Mouse (Mus musculus) small intestine, adult 2 months (tissue): Measurements from ENCODE around the gene Kcnn3. TPM values are rescaled to one million over a fixed set of nuclear protein-coding genes. Genes with fewer than 3 reads are reported as not detected.

ENCODE experiments used
- H3K27ac ChIP-seq: fragments of 200-500 bp; 2 replicates; pipeline ENCODE4 v1.5.1; 2012; ENCODE audit warnings: low read depth, low read length, control low read depth, inconsistent platforms; ENCODE audit not compliant: insufficient read depth
- H3K27me3 ChIP-seq: fragments of 200-500 bp; 2 replicates; pipeline ENCODE4 v1.6.1; 2012; ENCODE audit warnings: mild to moderate bottlenecking, moderate library complexity, low read length, inconsistent platforms; ENCODE audit not compliant: control insufficient read depth, insufficient read depth
- H3K36me3 ChIP-seq: fragments of 200-500 bp; 2 replicates; pipeline ENCODE4 v1.6.1; 2012; ENCODE audit warnings: mild to moderate bottlenecking, low read length, control low read depth, inconsistent platforms; ENCODE audit not compliant: control insufficient read depth, insufficient read depth
- H3K4me1 ChIP-seq: fragments of 200-500 bp; 2 replicates; pipeline ENCODE4 v1.6.1; 2012; ENCODE audit warnings: low read length, inconsistent platforms, mixed read lengths; ENCODE audit not compliant: control insufficient read depth, insufficient read depth, insufficient read length
- H3K4me3 ChIP-seq: fragments of 200-500 bp; 2 replicates; pipeline ENCODE4 v1.5.1; 2012; ENCODE audit warnings: low read depth, mild to moderate bottlenecking, control low read depth, inconsistent platforms, low read length, moderate library complexity
- CTCF ChIP-seq: fragments of 200-500 bp; IDR thresholded peaks from 2 replicates; pipeline ENCODE4 v1.5.1; 2012; ENCODE audit warnings: low read depth, mild to moderate bottlenecking, control low read depth, inconsistent platforms, low read length, moderate library complexity, mixed read lengths; ENCODE audit not compliant: insufficient replicate concordance, insufficient read length; ENCODE audit errors: extremely low read depth
- POLR2A ChIP-seq: fragments of 200-500 bp; IDR thresholded peaks from 2 replicates; pipeline ENCODE4 v1.6.1; 2012; ENCODE audit warnings: low read depth, mild to moderate bottlenecking, control low read depth, inconsistent platforms, low read length, moderate library complexity
- WGBS: fragments of 180-500 bp; shearing (Covaris S2); methylation state at CpG from one replicate; pipeline ENCODE4 v1.1.7; 2018; 5-methylcytosine and 5-hydroxymethylcytosine counted together
- polyA plus RNA-seq: library from polyadenylated mRNA; depleted of rRNA; stranded (reverse); fragments of >200 nt; gene quantifications from 2 replicates; pipeline ENCODE4 v1.2.3, GENCODE M21; 2012

The Kcnn3 gene
- polyA plus RNA-seq, 1 experiment = 4.6 TPM

GRCm38 (mm10) chr3:89612048-89612447 is 92.1 kb downstream of the Kcnn3 start:
- no peak for TF ChIP-seq CTCF
- TF ChIP-seq POLR2A = no peak
- H3K27me3 ChIP-seq = no peaks in the 10 kb centered on the region
- H3K27ac ChIP-seq = no peak overlapping the region
- H3K4me1 ChIP-seq = no peaks in the 10 kb centered on the region
- 66% methylated on average over 5 of the region's 5 CpGs for WGBS
- no peak overlapping the region for H3K4me3 ChIP-seq
- no peaks in the 10 kb centered on the region for H3K36me3 ChIP-seq

- Histone ChIP-seq H3K27ac (no peak overlapping the region), H3K27me3 (no peaks in the 10 kb centered on the region), H3K4me3 (no peak overlapping the region), H3K4me1 (no peaks in the 10 kb centered on the region), H3K36me3 (no peaks in the 10 kb centered on the region)
- no peak for TF ChIP-seq POLR2A
- no peak for TF ChIP-seq CTCF
- WGBS = 56% methylated on average over 18 of the region's 18 CpGs
Observed at GRCm38 (mm10) chr3:89613526-89614523, 93.9 kb downstream of the Kcnn3 start.

GRCm38 (mm10) chr3:89616861-89617260 is 96.9 kb downstream of the Kcnn3 start:
- Histone ChIP-seq H3K27me3 (no peaks in the 10 kb centered on the region), H3K36me3 (no peaks in the 10 kb centered on the region), H3K4me3 (no peak overlapping the region), H3K4me1 (no peaks in the 10 kb centered on the region), H3K27ac (no peak overlapping the region)
- TF ChIP-seq POLR2A (no peak), CTCF (no peak)
- WGBS = 60% methylated on average over 6 of the region's 6 CpGs

DNA sequence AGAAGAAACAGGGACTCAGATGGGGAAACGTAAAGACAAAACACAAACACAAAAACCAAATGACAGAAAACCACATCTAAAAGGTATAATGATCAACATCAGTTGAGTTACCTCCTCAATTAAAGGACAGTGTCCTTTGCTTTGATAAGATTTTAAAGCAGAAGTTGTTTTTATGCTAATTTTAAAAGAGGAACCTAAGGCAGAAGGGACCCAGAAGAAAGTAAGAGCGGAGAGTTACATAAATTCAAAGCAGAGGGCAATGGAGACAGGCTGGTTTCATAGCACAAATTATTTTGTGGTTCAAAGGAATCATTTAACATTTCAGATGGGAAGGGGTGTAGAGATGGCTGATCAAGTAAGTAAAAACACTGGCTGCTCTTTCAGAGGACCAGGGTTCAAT is 97.4 kb downstream of the Kcnn3 start:
- H3K36me3 ChIP-seq = no peaks in the 10 kb centered on the region

DNA sequence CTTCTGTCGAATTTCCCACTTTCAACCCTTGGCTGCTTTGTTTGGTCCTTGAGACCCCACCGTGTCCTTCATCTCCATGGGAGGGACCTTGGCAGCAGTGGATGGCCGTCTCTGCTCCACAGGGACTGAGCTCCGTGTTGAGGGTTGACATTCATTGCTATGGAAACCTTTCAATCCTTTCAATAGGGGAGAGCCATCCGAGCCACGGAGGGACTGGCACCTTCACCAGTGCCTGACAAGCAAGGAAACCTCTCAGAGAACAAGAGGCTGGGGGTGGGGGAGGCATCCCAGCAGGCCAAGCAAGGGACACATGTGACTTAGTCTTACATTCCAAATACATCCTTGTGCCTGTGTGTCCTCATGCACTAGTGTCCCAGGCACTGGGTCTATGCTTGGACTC is 102.9 kb downstream of the Kcnn3 start:
- WGBS = 37% methylated on average over 6 of the region's 6 CpGs

More for the DNA sequence above, 97.4 kb downstream of the Kcnn3 start:
- H3K4me3 ChIP-seq = no peak overlapping the region
- 90% methylated on average over 2 of the region's 2 CpGs for WGBS
- TF ChIP-seq POLR2A (no peak), CTCF (no peak)
- H3K27ac ChIP-seq = no peak overlapping the region
- H3K4me1 ChIP-seq = no peaks in the 10 kb centered on the region
- no peaks in the 10 kb centered on the region for H3K27me3 ChIP-seq

DNA sequence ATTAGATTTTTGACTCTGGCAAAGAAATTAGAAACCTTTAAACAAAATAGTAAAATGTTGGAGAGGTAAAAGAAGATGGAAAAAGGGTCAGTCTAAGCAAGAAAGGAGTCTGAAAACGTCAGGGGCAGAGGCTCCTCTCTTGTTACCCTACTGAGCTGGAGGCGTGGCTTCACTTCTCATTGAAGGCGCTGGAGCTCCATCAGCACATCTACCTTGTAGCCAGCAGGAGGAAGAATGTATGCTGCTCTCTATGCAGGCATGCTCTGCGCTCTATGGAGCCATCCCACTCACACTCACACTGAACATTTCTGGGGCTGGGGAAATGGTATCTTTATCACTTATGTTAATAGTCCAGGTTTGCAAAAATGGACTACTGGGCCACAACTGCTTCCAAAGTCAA is 103.6 kb downstream of the Kcnn3 start:
- Histone ChIP-seq H3K36me3 (no peaks in the 10 kb centered on the region), H3K27me3 (no peaks in the 10 kb centered on the region), H3K27ac (no peak overlapping the region), H3K4me3 (no peak overlapping the region), H3K4me1 (no peaks in the 10 kb centered on the region)
- WGBS = 39% methylated on average over 4 of the region's 4 CpGs
- TF ChIP-seq POLR2A (no peak), CTCF (no peak)

More for the DNA sequence above, 102.9 kb downstream of the Kcnn3 start:
- no peak for TF ChIP-seq CTCF
- TF ChIP-seq POLR2A = no peak
- no peak overlapping the region for H3K4me3 ChIP-seq
- H3K27ac ChIP-seq = no peak overlapping the region
- no peaks in the 10 kb centered on the region for H3K4me1 ChIP-seq
- no peaks in the 10 kb centered on the region for H3K27me3 ChIP-seq
- no peaks in the 10 kb centered on the region for H3K36me3 ChIP-seq

- TF ChIP-seq CTCF (no peak), POLR2A (no peak)
- 83% methylated on average over 6 of the region's 6 CpGs for WGBS
- no peak overlapping the region for H3K27ac ChIP-seq
- no peak overlapping the region for H3K4me3 ChIP-seq
- H3K27me3 ChIP-seq = no peaks in the 10 kb centered on the region
- no peaks in the 10 kb centered on the region for H3K4me1 ChIP-seq
- H3K36me3 ChIP-seq = no peaks in the 10 kb centered on the region
Observed at GRCm38 (mm10) chr3:89624001-89624400, 104.0 kb downstream of the Kcnn3 start.
